Mouse (Mus musculus) intestine, embryonic 14.5 days (tissue): ENCODE data around the gene Ncf1. TPM values are rescaled to one million over a fixed set of nuclear protein-coding genes. Genes with fewer than 3 reads are reported as not detected.

ENCODE experiments used
- ATAC-seq: fragments of 200-750 bp; cut with Nextera tagmentation; replicated peaks from 2 replicates; pipeline ENCODE4 v1.8.0; 2017; ENCODE audit warnings: low read depth, moderate number of reproducible peaks, moderate TSS enrichment, moderate library complexity; ENCODE audit not compliant: low FRiP score, low TSS enrichment
- DNase-seq: peaks from one replicate; pipeline ENCODE4 v3.0.0-alpha.2; 2018; ENCODE audit warnings: low spot score
- H3K27ac ChIP-seq: fragments of 300-500 bp; sonication (generic); 2 replicates; pipeline ENCODE4 v1.5.1; 2014; ENCODE audit warnings: low read depth, mild to moderate bottlenecking, control low read depth
- H3K27me3 ChIP-seq: fragments of 300-500 bp; sonication (generic); replicated peaks from 2 replicates; pipeline ENCODE4 v1.6.1; 2014; ENCODE audit warnings: low read length, control low read depth; ENCODE audit not compliant: control insufficient read depth, insufficient read depth
- H3K36me3 ChIP-seq: fragments of 300-500 bp; sonication (generic); 2 replicates; pipeline ENCODE4 v1.6.1; 2014; ENCODE audit warnings: low read length, control low read depth; ENCODE audit not compliant: control insufficient read depth, insufficient read depth
- H3K4me1 ChIP-seq: fragments of 300-500 bp; sonication (generic); replicated peaks from 2 replicates; pipeline ENCODE4 v1.6.1; 2014; ENCODE audit warnings: low read length, control low read depth, mixed read lengths; ENCODE audit not compliant: control insufficient read depth, insufficient read depth
- H3K4me2 ChIP-seq: fragments of 300-500 bp; sonication (generic); 2 replicates; pipeline ENCODE4 v1.6.1; 2014; ENCODE audit warnings: low read length
- H3K4me3 ChIP-seq: fragments of 300-500 bp; sonication (generic); 2 replicates; pipeline ENCODE4 v1.5.1; 2014; ENCODE audit warnings: low read depth, low read length, control low read depth, mixed read lengths
- H3K9ac ChIP-seq: fragments of 300-500 bp; sonication (generic); 2 replicates; pipeline ENCODE4 v1.6.1; 2014; ENCODE audit warnings: mild to moderate bottlenecking, low read length
- H3K9me3 ChIP-seq: fragments of 300-500 bp; sonication (generic); 2 replicates; pipeline ENCODE4 v1.6.1; 2016; ENCODE audit warnings: low read length, control low read depth; ENCODE audit not compliant: control insufficient read depth
- WGBS: fragments of 180-500 bp; shearing (Covaris S2); extraction: QIAGEN DNeasy Blood & Tissue Kit; methylation state at CpG from one replicate; pipeline ENCODE4 v1.1.7; 2014; 5-methylcytosine and 5-hydroxymethylcytosine counted together
- polyA plus RNA-seq: library from polyadenylated mRNA; unstranded; fragments of >200 nt; fragmentation: Nextera tagmentation; extraction: Ambion mirVana; gene quantifications from 2 replicates; pipeline ENCODE4 v1.2.1, GENCODE M21; 2014

The Ncf1 gene
- polyA plus RNA-seq, 1 experiment from 2014 or later: 4.1 TPM

- no peak for ATAC-seq
- Histone ChIP-seq H3K27ac (no peak overlapping the region), H3K4me3 (no peak overlapping the region), H3K9ac (no peak overlapping the region), H3K4me2 (no peak overlapping the region), H3K9me3 (no peaks in the 10 kb centered on the region), H3K4me1 (no peaks in the 10 kb centered on the region), H3K27me3 (no peaks in the 10 kb centered on the region), H3K36me3 (peaks cover 100% of the 10 kb centered on the region)
- no peak for DNase-seq
- WGBS: 98% methylated on average over 4 of the region's 4 CpGs
These were observed 21.7 kb upstream of the Ncf1 start for GRCm38 (mm10) chr5:134251083-134251482.

GRCm38 (mm10) chr5:134250601-134251000 is 21.2 kb upstream of the Ncf1 start:
- no peak for ATAC-seq
- no peaks in the 10 kb centered on the region for H3K9me3 ChIP-seq
- no peak overlapping the region for H3K27ac ChIP-seq
- H3K4me3 ChIP-seq: no peak overlapping the region
- DNase-seq: no peak
- no peaks in the 10 kb centered on the region for H3K27me3 ChIP-seq
- H3K4me2 ChIP-seq: no peak overlapping the region
- peaks cover 100% of the 10 kb centered on the region for H3K36me3 ChIP-seq
- 97% methylated on average over 3 of the region's 3 CpGs for WGBS
- H3K9ac ChIP-seq: no peak overlapping the region
- no peaks in the 10 kb centered on the region for H3K4me1 ChIP-seq

- H3K4me3 ChIP-seq: no peak overlapping the region
- WGBS: 92% methylated on average over 8 of the region's 8 CpGs
- no peaks in the 10 kb centered on the region for H3K27me3 ChIP-seq
- ATAC-seq: no peak
- DNase-seq: no peak
- H3K4me1 ChIP-seq: no peaks in the 10 kb centered on the region
- H3K9ac ChIP-seq: no peak overlapping the region
- no peaks in the 10 kb centered on the region for H3K9me3 ChIP-seq
- no peak overlapping the region for H3K4me2 ChIP-seq
- no peak overlapping the region for H3K27ac ChIP-seq
- H3K36me3 ChIP-seq: peaks cover 100% of the 10 kb centered on the region
These were observed 19.8 kb upstream of the Ncf1 start for GRCm38 (mm10) chr5:134249245-134249649.

GRCm38 (mm10) chr5:134248608-134249244 is 19.3 kb upstream of the Ncf1 start:
- H3K4me1 ChIP-seq: no peaks in the 10 kb centered on the region
- DNase-seq: no peak
- no peaks in the 10 kb centered on the region for H3K27me3 ChIP-seq
- WGBS: 89% methylated on average over 14 of the region's 14 CpGs
- H3K4me2 ChIP-seq: no peak overlapping the region
- H3K4me3 ChIP-seq: no peak overlapping the region
- no peaks in the 10 kb centered on the region for H3K9me3 ChIP-seq
- H3K9ac ChIP-seq: no peak overlapping the region
- peaks cover 100% of the 10 kb centered on the region for H3K36me3 ChIP-seq
- no peak overlapping the region for H3K27ac ChIP-seq
- no peak for ATAC-seq

GRCm38 (mm10) chr5:134246146-134246545 is 16.7 kb upstream of the Ncf1 start:
- ATAC-seq: no peak
- Histone ChIP-seq H3K27ac (no peak overlapping the region), H3K9ac (no peak overlapping the region), H3K27me3 (no peaks in the 10 kb centered on the region), H3K9me3 (no peaks in the 10 kb centered on the region), H3K4me1 (no peaks in the 10 kb centered on the region), H3K4me3 (no peak overlapping the region), H3K36me3 (peaks cover 100% of the 10 kb centered on the region), H3K4me2 (no peak overlapping the region)
- 94% methylated on average over 5 of the region's 5 CpGs for WGBS
- no peak for DNase-seq

- Histone ChIP-seq H3K36me3 (peaks cover 100% of the 10 kb centered on the region), H3K27ac (no peak overlapping the region), H3K9me3 (no peaks in the 10 kb centered on the region), H3K27me3 (no peaks in the 10 kb centered on the region), H3K4me2 (no peak overlapping the region), H3K9ac (no peak overlapping the region), H3K4me1 (no peaks in the 10 kb centered on the region), H3K4me3 (no peak overlapping the region)
- ATAC-seq: no peak
- 96% methylated on average over 5 of the region's 5 CpGs for WGBS
- no peak for DNase-seq
These were observed 15.5 kb upstream of the Ncf1 start for GRCm38 (mm10) chr5:134244890-134245289.

GRCm38 (mm10) chr5:134243661-134244436 is 14.4 kb upstream of the Ncf1 start:
- Histone ChIP-seq H3K4me1 (no peaks in the 10 kb centered on the region), H3K27ac (no peak overlapping the region), H3K9ac (no peak overlapping the region), H3K4me2 (no peak overlapping the region), H3K9me3 (no peaks in the 10 kb centered on the region), H3K36me3 (peaks cover 100% of the 10 kb centered on the region), H3K27me3 (no peaks in the 10 kb centered on the region), H3K4me3 (no peak overlapping the region)
- 89% methylated on average over 26 of the region's 26 CpGs for WGBS
- ATAC-seq (no peak), DNase-seq (no peak)

GRCm38 (mm10) chr5:134241831-134242230 is 12.4 kb upstream of the Ncf1 start:
- Histone ChIP-seq H3K9me3 (no peaks in the 10 kb centered on the region), H3K4me1 (no peaks in the 10 kb centered on the region), H3K27me3 (no peaks in the 10 kb centered on the region), H3K9ac (no peak overlapping the region), H3K4me3 (no peak overlapping the region), H3K27ac (no peak overlapping the region), H3K4me2 (no peak overlapping the region), H3K36me3 (peaks cover 100% of the 10 kb centered on the region)
- ATAC-seq (no peak), DNase-seq (no peak)
- 74% methylated on average over 5 of the region's 5 CpGs for WGBS
